In the genomic region with DNA sequence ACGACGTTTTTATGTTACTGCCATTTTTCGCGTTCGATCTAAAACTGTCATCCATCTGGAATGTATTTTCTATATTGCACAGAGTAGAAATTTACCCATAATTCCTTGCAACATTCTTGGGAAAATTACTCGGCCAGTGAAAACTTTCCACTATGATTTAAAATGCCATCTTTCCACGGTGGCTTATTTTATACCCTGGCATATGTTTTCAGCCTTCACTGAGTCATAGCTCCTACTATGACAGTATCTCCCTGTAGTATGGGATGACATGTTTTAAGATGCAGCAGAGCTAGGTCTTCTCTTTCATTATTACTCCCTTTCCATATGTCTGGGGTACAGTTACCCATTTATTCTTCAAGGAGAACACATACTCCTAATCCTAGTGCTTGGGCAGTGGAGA, we compare ENCODE assay signal across 34 mouse cellular contexts.
"Had no signal": no experiment of that assay in that cellular context is flagged by ENCODE, and none has a peak within 500 bp of the region (broad histone marks: within the 10 kb centered on the region; RNA-seq: fewer than 3 reads in every experiment).

No protein-coding gene starts in this region.

- H3K9me3 ChIP-seq: heart, embryonic 10.5 days; heart, embryonic 12.5 days; heart, embryonic 13.5 days; heart, embryonic 15.5 days; hindbrain, embryonic 10.5 days; hindbrain, embryonic 13.5 days; hindbrain, embryonic 15.5 days; intestine, embryonic 15.5 days; kidney, embryonic 15.5 days had no signal

- H3K4me2 ChIP-seq: heart, embryonic 11.5 days; heart, embryonic 12.5 days; heart, embryonic 13.5 days; heart, embryonic 15.5 days; hindbrain, embryonic 13.5 days; hindbrain, embryonic 14.5 days; hindbrain, embryonic 15.5 days; intestine, embryonic 15.5 days; kidney, embryonic 15.5 days had no signal

- H3K27ac ChIP-seq: heart, embryonic 10.5 days; heart, embryonic 13.5 days; heart, embryonic 15.5 days; hindbrain, embryonic 10.5 days; hindbrain, embryonic 13.5 days; hindbrain, embryonic 14.5 days; hindbrain, embryonic 15.5 days; hindbrain, postnatal 0 days; intestine, embryonic 15.5 days; kidney, embryonic 15.5 days; kidney, postnatal 0 days; layer of hippocampus, adult 2 months had no signal

- H3K4me1 ChIP-seq: heart, embryonic 12.5 days; heart, embryonic 13.5 days; heart, embryonic 15.5 days; hindbrain, embryonic 10.5 days; hindbrain, embryonic 13.5 days; hindbrain, embryonic 15.5 days; intestine, embryonic 15.5 days; kidney, embryonic 15.5 days had no signal

- H3K9ac ChIP-seq: heart, embryonic 12.5 days; heart, embryonic 13.5 days; heart, embryonic 15.5 days; hindbrain, embryonic 13.5 days; hindbrain, embryonic 14.5 days; hindbrain, embryonic 15.5 days; intestine, embryonic 15.5 days; kidney, embryonic 15.5 days had no signal

- H3K36me3 ChIP-seq: heart, embryonic 10.5 days; heart, embryonic 12.5 days; heart, embryonic 13.5 days; heart, embryonic 15.5 days; hindbrain, embryonic 10.5 days; hindbrain, embryonic 13.5 days; hindbrain, embryonic 15.5 days; intestine, embryonic 15.5 days; kidney, embryonic 15.5 days had no signal

- DNase-seq: heart, postnatal 10 days; heart, postnatal 14 days; heart, postnatal 36 days; heart, postnatal 4 days; kidney, adult 11 months; kidney, adult 18-20 months; kidney, adult 2 months; kidney, adult 8-10 months; kidney, adult 9 months; kidney, postnatal 10 days; kidney, postnatal 14 days; kidney, postnatal 25 days; kidney, postnatal 36 days; kidney, postnatal 4 days; layer of hippocampus, adult 9-11 months; layer of hippocampus, postnatal 36 days had no signal

- H3K4me3 ChIP-seq: heart, embryonic 10.5 days; heart, embryonic 12.5 days; heart, embryonic 13.5 days; heart, embryonic 15.5 days; hindbrain, embryonic 10.5 days; hindbrain, embryonic 13.5 days; hindbrain, embryonic 15.5 days; intestine, embryonic 15.5 days; kidney, embryonic 15.5 days; layer of hippocampus, adult 2 months had no signal

- ATAC-seq: hindbrain, embryonic 16.5 days; hindbrain, postnatal 0 days; inflammation-experienced regulatory T-cells, adult 6 months; intestine, embryonic 15.5 days; intestine, embryonic 16.5 days; intestine, postnatal 0 days had no signal

- H3K27me3 ChIP-seq: heart, embryonic 12.5 days; heart, embryonic 13.5 days; heart, embryonic 15.5 days; hindbrain, embryonic 13.5 days; hindbrain, embryonic 15.5 days; intestine, embryonic 15.5 days; kidney, embryonic 15.5 days had no signal
